Mouse (Mus musculus) gastrocnemius, adult 2 months (tissue): ENCODE measurements around the gene Hmox1. TPM values are rescaled to one million over a fixed set of nuclear protein-coding genes. Genes with fewer than 3 reads are reported as not detected.

Experiments used
- DNase-seq: peaks from one replicate; pipeline ENCODE4 v3.0.0; 2022
- H3K27ac ChIP-seq: fragments of 200-600 bp; 2 replicates; pipeline ENCODE4 v1.8.1; 2022; ENCODE audit warnings: mild to moderate bottlenecking
- H3K4me3 ChIP-seq: fragments of 200-600 bp; 2 replicates; pipeline ENCODE4 v1.8.1; 2022; ENCODE audit warnings: mild to moderate bottlenecking, moderate library complexity
- CTCF ChIP-seq: fragments of 200-600 bp; IDR thresholded peaks from 2 replicates; pipeline ENCODE4 v1.8.1; 2022; ENCODE audit warnings: antibody characterized with exemption, mild to moderate bottlenecking, moderate library complexity
- intact Hi-C: fragments of 180-260 bp; cut with DNase I; formaldehyde crosslinking; loops from one replicate; pipeline ENCODE4 v1.15.1; 2025
- total RNA-seq, 2 experiments: library from RNA; stranded (reverse); gene quantifications; 2 replicates each; pipeline ENCODE4 v1.2.3; 2021

Gene Hmox1
- total RNA-seq, 2 experiments from 2014 or later: 5.8 to 7.4 TPM

- peak overlapping the region; percentile 79 for H3K4me3 ChIP-seq
- TF ChIP-seq CTCF: peak; percentile 93
- intact Hi-C loops: loop anchor here (1.0 to 5.0 kb wide), 3 partner anchors 37 to 114 kb away; partner anchors contain the start of gene Tom1
- peak; percentile 86 for DNase-seq
- H3K27ac ChIP-seq: peak overlapping the region; percentile 91
Observed at GRCm38 (mm10) chr8:75108527-75109235, 15.3 kb downstream of the Hmox1 start.

GRCm38 (mm10) chr8:75109236-75109967, 16.0 kb downstream of the Hmox1 start, which contains the start of gene Mcm5:
TSS of gene Mcm5 (plus strand) at chr8:75109569.
- intact Hi-C loops: loop anchor here (2.0 to 5.0 kb wide), 2 partner anchors 77 to 115 kb away; partner anchors contain the start of gene Tom1
- no peak for TF ChIP-seq CTCF
- Histone ChIP-seq H3K27ac (peak within 1 kb of the TSS; percentile 91), H3K4me3 (peak within 1 kb of the TSS; percentile 79)
- DNase-seq: peak; percentile 99

- no peak overlapping the region for H3K27ac ChIP-seq
- DNase-seq: no peak
- intact Hi-C loops: no loop called here
Observed at GRCm38 (mm10) chr8:75110093-75110492, 16.7 kb downstream of the Hmox1 start.

GRCm38 (mm10) chr8:75118505-75118904, 25.1 kb downstream of the Hmox1 start:
- intact Hi-C loops: no loop called here
- no peak for TF ChIP-seq CTCF

More at GRCm38 (mm10) chr8:75110093-75110492, 16.7 kb downstream of the Hmox1 start:
- H3K4me3 ChIP-seq: peak overlapping the region; percentile 79
- no peak for TF ChIP-seq CTCF

GRCm38 (mm10) chr8:75119287-75119686, 25.9 kb downstream of the Hmox1 start:
- Histone ChIP-seq H3K27ac (no peak overlapping the region), H3K4me3 (no peak overlapping the region)
- DNase-seq: no peak
- intact Hi-C loops: no loop called here
- no peak for TF ChIP-seq CTCF

More at GRCm38 (mm10) chr8:75118505-75118904, 25.1 kb downstream of the Hmox1 start:
- no peak for DNase-seq
- Histone ChIP-seq H3K4me3 (no peak overlapping the region), H3K27ac (no peak overlapping the region)

- intact Hi-C loops: no loop called here
- TF ChIP-seq CTCF: no peak
- no peak overlapping the region for H3K27ac ChIP-seq
- DNase-seq: no peak
- no peak overlapping the region for H3K4me3 ChIP-seq
Observed at GRCm38 (mm10) chr8:75119747-75120146, 26.3 kb downstream of the Hmox1 start.

GRCm38 (mm10) chr8:75127406-75127805, 34.0 kb downstream of the Hmox1 start:
- intact Hi-C loops: no loop called here
- TF ChIP-seq CTCF: no peak
- no peak overlapping the region for H3K4me3 ChIP-seq
- no peak overlapping the region for H3K27ac ChIP-seq
- DNase-seq: no peak

GRCm38 (mm10) chr8:75132485-75132884, 39.1 kb downstream of the Hmox1 start:
- peak; percentile 60 for DNase-seq
- intact Hi-C loops: loop anchor here (1.0 kb wide), 2 partner anchors 86 to 140 kb away; no protein-coding TSS in a partner anchor
- Histone ChIP-seq H3K27ac (no peak overlapping the region), H3K4me3 (no peak overlapping the region)
- TF ChIP-seq CTCF: peak; percentile 75

GRCm38 (mm10) chr8:75133399-75133798, 40.0 kb downstream of the Hmox1 start:
- DNase-seq: no peak
- TF ChIP-seq CTCF: no peak
- Histone ChIP-seq H3K27ac (no peak overlapping the region), H3K4me3 (no peak overlapping the region)
- intact Hi-C loops: no loop called here

- Histone ChIP-seq H3K27ac (no peak overlapping the region), H3K4me3 (no peak overlapping the region)
- intact Hi-C loops: no loop called here
- DNase-seq: peak; percentile 70
- no peak for TF ChIP-seq CTCF
Observed at GRCm38 (mm10) chr8:75134603-75135391, 41.4 kb downstream of the Hmox1 start.

- TF ChIP-seq CTCF: no peak
- no peak overlapping the region for H3K27ac ChIP-seq
- no peak overlapping the region for H3K4me3 ChIP-seq
- DNase-seq: no peak
- intact Hi-C loops: no loop called here
Observed at GRCm38 (mm10) chr8:75135756-75136155, 42.3 kb downstream of the Hmox1 start.

GRCm38 (mm10) chr8:75136256-75136655, 42.8 kb downstream of the Hmox1 start:
- DNase-seq: no peak
- H3K4me3 ChIP-seq: no peak overlapping the region
- intact Hi-C loops: no loop called here
- TF ChIP-seq CTCF: no peak
- no peak overlapping the region for H3K27ac ChIP-seq
